Mouse (Mus musculus): ENCODE results near the gene Srsf7.

DNA sequence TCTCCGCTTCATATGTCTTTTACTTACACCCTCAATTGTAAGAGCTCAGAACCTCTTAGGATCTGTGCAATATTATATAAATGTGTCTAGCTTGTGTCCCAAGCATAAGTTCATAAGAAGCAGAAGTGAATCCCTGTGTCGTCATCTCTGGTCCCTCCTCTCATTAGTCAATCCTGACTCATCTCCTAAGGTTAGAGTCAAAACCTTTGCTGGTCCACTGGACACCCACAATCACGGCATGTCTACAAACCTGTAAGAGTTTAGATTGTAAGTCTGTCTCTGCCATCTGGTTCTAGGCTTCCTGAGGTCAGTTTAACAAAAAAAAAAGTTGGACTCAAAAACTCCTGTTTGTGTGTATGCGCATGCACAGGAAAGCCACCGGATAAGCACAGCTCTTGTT is 34.3 kb downstream of the Srsf7 start:
- TF ChIP-seq POLR2A (IDR thresholded peaks at IDR 0.05; ENCODE audit: borderline replicate concordance, extremely low read depth, low read depth, low read length) (no peak), CTCF (IDR thresholded peaks at IDR 0.05; ENCODE audit: insufficient read depth, low read length) (no peak)

Measured in lung, adult 2 months (tissue).